Mouse (Mus musculus): ENCODE measurements at regions not wholly inside any gene's neighbourhood (a gene's known extent, or its start where the extent isn't known, plus 50 kb on each side); places are given as distances from the start of the nearest gene placed in this dataset.

- peak; percentile 56 for DNase-seq
Measured at GRCm38 (mm10) chrX:19400046-19400445, 81.1 kb downstream of the Tex13c3 start.
